Mouse (Mus musculus): ENCODE measurements around the gene Tgm3. TPM values are rescaled to one million over a fixed set of nuclear protein-coding genes. Genes with fewer than 3 reads are reported as not detected.

The Tgm3 gene
- polyA plus RNA-seq, 1 experiment from 2014 or later, result not detected

GRCm38 (mm10) chr2:130027890-130028289, 15.7 kb downstream of the Tgm3 start:
- ATAC-seq (ENCODE audit: low FRiP score), result no peak
- Histone ChIP-seq H3K4me3 (replicated peaks) (no peak overlapping the region), H3K27ac (replicated peaks) (no peak overlapping the region), H3K4me1 (no peaks in the 10 kb centered on the region), H3K4me2 (no peak overlapping the region), H3K27me3 (replicated peaks) (no peaks in the 10 kb centered on the region), H3K9me3 (replicated peaks) (no peaks in the 10 kb centered on the region), H3K9ac (replicated peaks) (no peak overlapping the region), H3K36me3 (no peaks in the 10 kb centered on the region)
- WGBS, result 87% methylated on average over 4 of the region's 4 CpGs

GRCm38 (mm10) chr2:130029826-130030225, 17.7 kb downstream of the Tgm3 start:
- Histone ChIP-seq H3K4me1 (no peaks in the 10 kb centered on the region), H3K36me3 (no peaks in the 10 kb centered on the region), H3K4me3 (replicated peaks) (no peak overlapping the region), H3K27me3 (replicated peaks) (no peaks in the 10 kb centered on the region), H3K9me3 (replicated peaks) (no peaks in the 10 kb centered on the region), H3K4me2 (no peak overlapping the region), H3K9ac (replicated peaks) (no peak overlapping the region), H3K27ac (replicated peaks) (no peak overlapping the region)
- 90% methylated on average over 11 of the region's 11 CpGs for WGBS
- ATAC-seq (ENCODE audit: low FRiP score), result no peak

DNA sequence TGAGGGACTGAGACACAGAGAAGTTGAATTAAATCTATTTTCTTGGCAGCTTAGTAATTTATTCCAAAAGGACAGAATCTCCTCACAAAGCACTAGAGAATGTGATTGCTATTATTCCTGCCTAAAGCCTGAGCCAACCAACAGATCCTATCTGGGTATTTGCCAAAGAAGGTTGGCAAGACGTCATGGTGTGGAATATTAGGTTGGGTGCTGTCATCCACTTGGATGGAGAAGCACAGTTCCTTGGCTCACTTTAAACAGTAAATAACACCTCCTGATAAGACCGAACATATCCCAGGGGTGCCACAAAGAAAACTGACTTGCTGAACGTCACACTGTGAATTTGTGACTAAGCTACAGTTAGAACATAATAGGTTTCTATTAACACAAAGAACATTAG, 20.5 kb downstream of the Tgm3 start:
- Histone ChIP-seq H3K9me3 (replicated peaks) (no peaks in the 10 kb centered on the region), H3K36me3 (no peaks in the 10 kb centered on the region), H3K4me3 (replicated peaks) (no peak overlapping the region), H3K27ac (replicated peaks) (no peak overlapping the region), H3K4me2 (no peak overlapping the region), H3K9ac (replicated peaks) (no peak overlapping the region), H3K4me1 (no peaks in the 10 kb centered on the region), H3K27me3 (replicated peaks) (no peaks in the 10 kb centered on the region)
- WGBS, result 49% methylated on average over 3 of the region's 3 CpGs
- no peak for ATAC-seq (ENCODE audit: low FRiP score)

GRCm38 (mm10) chr2:130036846-130037245, 24.7 kb downstream of the Tgm3 start:
- Histone ChIP-seq H3K4me2 (no peak overlapping the region), H3K4me3 (replicated peaks) (no peak overlapping the region), H3K4me1 (no peaks in the 10 kb centered on the region), H3K36me3 (no peaks in the 10 kb centered on the region), H3K27me3 (replicated peaks) (no peaks in the 10 kb centered on the region), H3K9me3 (replicated peaks) (no peaks in the 10 kb centered on the region), H3K27ac (replicated peaks) (no peak overlapping the region), H3K9ac (replicated peaks) (no peak overlapping the region)
- no peak for ATAC-seq (ENCODE audit: low FRiP score)
- 55% methylated on average over 8 of the region's 8 CpGs for WGBS

DNA sequence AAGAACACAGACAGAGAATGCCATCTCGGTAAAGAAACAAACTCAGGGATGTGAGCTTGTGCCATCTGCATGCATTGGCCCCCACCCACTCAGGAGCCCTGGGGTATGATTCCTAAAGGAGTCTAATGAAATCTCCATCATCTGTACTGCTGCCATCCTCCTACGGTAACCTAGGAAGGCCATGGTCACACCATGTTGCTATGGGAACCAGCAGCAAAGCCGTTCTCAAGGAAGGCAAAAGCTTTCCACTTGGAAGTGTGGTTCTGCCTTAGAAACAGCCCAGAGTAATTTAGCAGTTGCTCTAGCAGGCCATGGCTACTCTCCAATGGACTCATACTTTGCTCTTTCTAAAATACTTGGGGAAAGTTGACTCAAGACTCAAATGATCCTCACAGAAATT, 26.8 kb downstream of the Tgm3 start:
- Histone ChIP-seq H3K4me2 (no peak overlapping the region), H3K4me3 (replicated peaks) (no peak overlapping the region), H3K36me3 (no peaks in the 10 kb centered on the region), H3K9me3 (replicated peaks) (no peaks in the 10 kb centered on the region), H3K27me3 (replicated peaks) (no peaks in the 10 kb centered on the region), H3K9ac (replicated peaks) (no peak overlapping the region), H3K4me1 (no peaks in the 10 kb centered on the region), H3K27ac (replicated peaks) (no peak overlapping the region)
- 49% methylated on average over 3 of the region's 3 CpGs for WGBS
- no peak for ATAC-seq (ENCODE audit: low FRiP score)

DNA sequence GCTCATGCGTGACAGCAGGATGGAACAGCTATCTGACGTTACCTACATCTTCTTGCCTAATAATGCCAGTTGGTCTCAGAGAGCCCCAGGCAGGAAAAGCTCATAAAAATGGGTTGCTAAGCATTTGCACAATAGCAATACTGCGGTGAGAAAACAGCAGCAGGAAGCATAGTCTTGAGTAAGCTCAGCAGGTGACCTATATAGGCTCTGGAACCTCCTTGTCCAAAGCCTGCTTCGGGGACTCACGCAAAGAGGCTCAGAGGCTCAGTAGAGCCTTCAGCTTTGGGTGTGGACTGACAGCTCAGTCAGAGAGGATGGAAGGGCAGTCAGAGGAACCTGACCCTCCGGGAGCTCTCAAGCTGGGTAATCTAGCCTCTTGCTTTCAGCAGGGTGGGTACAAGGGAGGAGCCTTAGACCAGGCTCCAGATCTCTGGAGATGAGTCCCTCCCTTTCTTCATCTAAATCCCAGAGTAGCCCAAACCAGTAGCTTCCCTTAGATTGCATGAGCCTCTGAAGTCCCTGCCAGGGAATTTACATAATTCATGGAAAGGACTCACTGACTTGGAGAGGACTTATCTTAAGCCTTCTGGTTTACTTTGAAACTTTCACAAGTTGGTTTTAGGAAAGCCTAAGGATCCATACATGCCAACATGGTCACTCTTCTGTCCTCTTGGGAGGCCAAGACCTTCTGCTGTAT, 28.2 kb downstream of the Tgm3 start:
- H3K9ac ChIP-seq (replicated peaks), result no peak overlapping the region
- no peak for ATAC-seq (ENCODE audit: low FRiP score)
- H3K36me3 ChIP-seq, result no peaks in the 10 kb centered on the region
- H3K4me2 ChIP-seq, result no peak overlapping the region
- H3K27ac ChIP-seq (replicated peaks), result no peak overlapping the region
- no peaks in the 10 kb centered on the region for H3K4me1 ChIP-seq
- H3K4me3 ChIP-seq (replicated peaks), result no peak overlapping the region
- no peaks in the 10 kb centered on the region for H3K9me3 ChIP-seq (replicated peaks)
- H3K27me3 ChIP-seq (replicated peaks), result no peaks in the 10 kb centered on the region
- WGBS, result 58% methylated on average over 6 of the region's 6 CpGs

DNA sequence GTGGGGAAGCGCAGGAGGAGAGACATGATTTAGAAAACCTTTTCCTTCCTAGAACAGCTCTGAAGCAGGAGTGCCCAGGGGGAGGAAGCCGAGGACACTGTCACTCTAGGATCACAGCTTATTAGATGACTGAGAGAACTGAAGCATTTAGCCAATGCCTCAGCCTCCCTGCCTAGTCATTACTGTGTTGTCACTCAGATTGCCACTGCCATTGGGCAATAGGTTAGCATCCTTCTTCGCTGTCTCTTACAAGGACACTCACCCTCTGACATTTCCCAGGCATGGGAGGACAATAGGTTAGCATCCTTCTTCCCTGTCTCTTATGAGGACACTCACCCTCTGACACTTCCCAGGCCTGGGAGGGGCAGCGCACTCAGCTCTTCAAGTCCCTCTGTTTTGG, 31.7 kb downstream of the Tgm3 start:
- no peaks in the 10 kb centered on the region for H3K36me3 ChIP-seq
- ATAC-seq (ENCODE audit: low FRiP score), result no peak
- WGBS, result 90% methylated on average over 4 of the region's 4 CpGs
- H3K4me1 ChIP-seq, result no peaks in the 10 kb centered on the region
- no peak overlapping the region for H3K4me3 ChIP-seq (replicated peaks)
- H3K27ac ChIP-seq (replicated peaks), result no peak overlapping the region
- no peaks in the 10 kb centered on the region for H3K27me3 ChIP-seq (replicated peaks)
- H3K9me3 ChIP-seq (replicated peaks), result no peaks in the 10 kb centered on the region
- H3K9ac ChIP-seq (replicated peaks), result no peak overlapping the region
- H3K4me2 ChIP-seq, result no peak overlapping the region

DNA sequence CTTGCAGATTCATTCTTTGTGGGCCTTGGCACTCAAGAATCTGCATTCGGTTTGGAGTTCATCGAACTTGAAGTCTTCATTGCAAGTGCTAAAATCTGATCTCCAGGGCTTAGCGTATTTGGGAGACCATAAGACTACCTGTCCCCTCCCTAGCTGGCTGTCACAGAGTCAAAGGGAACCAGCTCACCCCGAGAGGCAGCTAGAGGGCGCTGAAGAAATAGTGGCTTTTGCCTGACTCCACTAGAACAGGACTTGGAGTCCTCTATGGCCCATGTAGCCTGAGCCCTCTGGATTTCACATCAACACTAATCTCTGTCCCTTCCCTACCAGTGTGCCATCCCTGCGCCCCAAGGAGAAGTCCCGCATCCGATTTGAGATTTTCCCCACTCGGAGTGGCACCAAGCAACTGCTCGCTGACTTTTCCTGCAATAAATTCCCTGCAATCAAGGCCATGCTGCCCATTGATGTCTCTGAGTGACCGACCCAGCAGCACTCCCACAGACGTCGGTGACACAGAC, 35.8 kb downstream of the Tgm3 start:
- ATAC-seq (ENCODE audit: low FRiP score), result no peak
- no peaks in the 10 kb centered on the region for H3K27me3 ChIP-seq (replicated peaks)
- H3K9me3 ChIP-seq (replicated peaks), result no peaks in the 10 kb centered on the region
- no peak overlapping the region for H3K9ac ChIP-seq (replicated peaks)
- H3K4me1 ChIP-seq, result no peaks in the 10 kb centered on the region
- no peak overlapping the region for H3K4me2 ChIP-seq
- H3K4me3 ChIP-seq (replicated peaks), result no peak overlapping the region
- no peaks in the 10 kb centered on the region for H3K36me3 ChIP-seq
- 75% methylated on average over 13 of the region's 13 CpGs for WGBS
- H3K27ac ChIP-seq (replicated peaks), result no peak overlapping the region

DNA sequence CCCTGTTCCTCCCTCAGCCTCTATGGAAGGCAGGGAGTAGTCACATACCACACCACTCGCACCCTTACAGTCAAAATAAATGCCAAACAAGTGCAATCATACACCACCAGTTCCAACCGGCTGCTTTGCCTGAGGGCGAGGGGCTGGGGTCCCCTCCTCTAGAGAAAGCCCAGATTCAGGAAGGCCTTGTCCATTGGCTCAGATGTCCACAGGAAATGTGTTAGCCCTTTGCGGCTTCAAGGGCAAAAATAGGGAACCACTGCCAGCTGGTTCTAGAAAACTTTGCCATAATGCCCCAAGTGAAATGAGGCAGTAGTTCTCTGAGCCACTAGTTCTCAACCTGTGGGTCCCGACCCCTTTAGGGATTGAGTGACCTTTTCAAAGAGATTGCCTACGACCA, 36.6 kb downstream of the Tgm3 start:
- H3K27ac ChIP-seq (replicated peaks), result no peak overlapping the region
- no peaks in the 10 kb centered on the region for H3K36me3 ChIP-seq
- H3K4me1 ChIP-seq, result no peaks in the 10 kb centered on the region
- no peaks in the 10 kb centered on the region for H3K9me3 ChIP-seq (replicated peaks)
- 85% methylated on average over 6 of the region's 6 CpGs for WGBS
- H3K9ac ChIP-seq (replicated peaks), result no peak overlapping the region
- H3K27me3 ChIP-seq (replicated peaks), result no peaks in the 10 kb centered on the region
- no peak overlapping the region for H3K4me2 ChIP-seq
- ATAC-seq (ENCODE audit: low FRiP score), result no peak
- H3K4me3 ChIP-seq (replicated peaks), result no peak overlapping the region

DNA sequence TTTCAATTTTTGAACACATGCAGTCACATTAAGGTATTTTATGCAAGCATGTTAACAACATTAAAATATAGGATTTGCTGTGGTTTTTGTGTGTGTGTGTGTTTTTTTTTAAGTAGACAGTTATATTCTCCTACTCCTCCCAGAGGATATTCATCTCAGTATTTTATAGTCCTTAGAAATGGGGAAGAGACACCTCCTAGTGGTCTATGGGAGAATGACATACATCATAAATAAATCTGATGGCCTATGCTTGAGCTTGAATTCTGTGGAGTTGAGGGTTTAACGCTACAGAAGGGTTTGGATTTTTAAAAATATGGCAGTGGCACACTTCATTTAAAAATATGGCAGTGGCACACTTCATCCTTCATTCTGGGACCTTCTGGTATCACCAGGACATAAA, 46.0 kb downstream of the Tgm3 start:
- Histone ChIP-seq H3K4me3 (replicated peaks) (no peak overlapping the region), H3K4me1 (no peaks in the 10 kb centered on the region), H3K4me2 (no peak overlapping the region), H3K27ac (replicated peaks) (no peak overlapping the region), H3K9ac (replicated peaks) (no peak overlapping the region), H3K27me3 (replicated peaks) (no peaks in the 10 kb centered on the region), H3K36me3 (no peaks in the 10 kb centered on the region), H3K9me3 (replicated peaks) (no peaks in the 10 kb centered on the region)
- WGBS, result 49% methylated on average over 1 of the region's 1 CpGs
- no peak for ATAC-seq (ENCODE audit: low FRiP score)

GRCm38 (mm10) chr2:130068228-130068627, 56.1 kb downstream of the Tgm3 start:
- Histone ChIP-seq H3K9me3 (replicated peaks) (no peaks in the 10 kb centered on the region), H3K9ac (replicated peaks) (no peak overlapping the region), H3K27me3 (replicated peaks) (no peaks in the 10 kb centered on the region), H3K4me2 (no peak overlapping the region), H3K4me3 (replicated peaks) (no peak overlapping the region), H3K36me3 (no peaks in the 10 kb centered on the region), H3K4me1 (no peaks in the 10 kb centered on the region), H3K27ac (replicated peaks) (no peak overlapping the region)
- 25% methylated on average over 3 of the region's 3 CpGs for WGBS
- no peak for ATAC-seq (ENCODE audit: low FRiP score)

DNA sequence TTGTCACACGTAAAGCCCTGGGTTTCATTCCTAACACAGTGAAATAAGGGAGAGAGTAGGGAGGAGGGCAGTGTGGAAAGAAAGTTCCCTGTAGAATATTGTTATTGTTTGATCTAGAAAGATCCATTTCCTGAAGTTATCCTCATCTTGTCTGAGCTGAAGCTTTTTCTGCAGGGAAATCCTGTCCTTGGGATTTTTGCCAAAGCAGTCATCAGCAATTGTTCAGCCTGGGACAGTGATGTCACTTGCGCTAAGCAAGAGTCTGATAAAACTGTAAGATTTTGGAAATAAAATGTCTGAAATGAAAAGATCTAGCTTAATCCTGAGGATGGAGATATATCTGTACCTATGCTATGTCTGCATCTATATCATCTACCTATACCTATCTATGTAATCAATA, 58.2 kb downstream of the Tgm3 start:
- no peak overlapping the region for H3K4me3 ChIP-seq (replicated peaks)
- 89% methylated on average over 2 of the region's 2 CpGs for WGBS

More for the DNA sequence above, 58.2 kb downstream of the Tgm3 start:
- no peak for ATAC-seq (ENCODE audit: low FRiP score)
- Histone ChIP-seq H3K9ac (replicated peaks) (no peak overlapping the region), H3K9me3 (replicated peaks) (no peaks in the 10 kb centered on the region), H3K27ac (replicated peaks) (no peak overlapping the region), H3K4me2 (no peak overlapping the region), H3K4me1 (no peaks in the 10 kb centered on the region), H3K36me3 (no peaks in the 10 kb centered on the region), H3K27me3 (replicated peaks) (no peaks in the 10 kb centered on the region)

Data from neural tube, embryonic 15.5 days (tissue).